Mouse (Mus musculus) kidney, postnatal 25 days (tissue): ENCODE data around the gene Actbl2.
A peak's percentile ranks its signal among the peaks of the same experiment; 100 is the strongest.

ENCODE experiments used
- DNase-seq, 2 experiments: peaks; one replicate each; pipeline ENCODE4 v3.0.0; 2021; ENCODE audit warnings: mixed read lengths in 2 of 2

The Actbl2 gene

GRCm38 (mm10) chr13:111271868-111272267 is 17.1 kb downstream of the Actbl2 start:
- DNase-seq: no peak

GRCm38 (mm10) chr13:111286461-111287385 is 31.9 kb downstream of the Actbl2 start:
- DNase-seq: peak; percentile 47

- DNase-seq: no peak
Measured at GRCm38 (mm10) chr13:111291161-111291957, 36.5 kb downstream of the Actbl2 start.

GRCm38 (mm10) chr13:111291958-111292493 is 37.2 kb downstream of the Actbl2 start:
- DNase-seq: peak in 1 of 2 experiments; percentile 36

- no peak for DNase-seq
Measured at GRCm38 (mm10) chr13:111293478-111293877, 38.7 kb downstream of the Actbl2 start.

GRCm38 (mm10) chr13:111294965-111295494 is 40.2 kb downstream of the Actbl2 start:
- DNase-seq: no peak

- DNase-seq: no peak
Measured at GRCm38 (mm10) chr13:111296029-111296428, 41.2 kb downstream of the Actbl2 start.

GRCm38 (mm10) chr13:111297614-111298013 is 42.8 kb downstream of the Actbl2 start:
- DNase-seq: no peak

GRCm38 (mm10) chr13:111299145-111299713 is 44.4 kb downstream of the Actbl2 start:
- no peak for DNase-seq

GRCm38 (mm10) chr13:111300846-111301245 is 46.0 kb downstream of the Actbl2 start:
- no peak for DNase-seq

GRCm38 (mm10) chr13:111301431-111301830 is 46.6 kb downstream of the Actbl2 start:
- DNase-seq: no peak

- DNase-seq: no peak
Measured at GRCm38 (mm10) chr13:111304194-111304593, 49.4 kb downstream of the Actbl2 start.

- DNase-seq: no peak
Measured at GRCm38 (mm10) chr13:111304736-111305135, 49.9 kb downstream of the Actbl2 start.
